Mouse (Mus musculus) cerebellum, adult 2 months (tissue): ENCODE measurements around the gene Ip6k3. TPM values are rescaled to one million over a fixed set of nuclear protein-coding genes. Genes with fewer than 3 reads are reported as not detected.

ENCODE experiments used
- DNase-seq, 2 experiments: peaks; one replicate each; pipeline ENCODE4 v3.0.0; 2021
- H3K27ac ChIP-seq: fragments of 200-500 bp; 2 replicates; pipeline ENCODE4 v1.5.1; 2012; ENCODE audit warnings: low read length, control low read depth, inconsistent platforms; ENCODE audit not compliant: insufficient read depth
- H3K27me3 ChIP-seq: fragments of 200-500 bp; 2 replicates; pipeline ENCODE4 v1.6.1; 2012; ENCODE audit warnings: inconsistent platforms, mild to moderate bottlenecking, low read length, moderate library complexity; ENCODE audit not compliant: control insufficient read depth, insufficient read depth
- H3K4me1 ChIP-seq: fragments of 200-500 bp; 2 replicates; pipeline ENCODE4 v1.6.1; 2011; ENCODE audit warnings: low read length; ENCODE audit not compliant: control insufficient read depth, insufficient read depth
- H3K4me3 ChIP-seq: fragments of 200-500 bp; replicated peaks from 2 replicates; pipeline ENCODE3; 2011; ENCODE audit warnings: mild to moderate bottlenecking, low read depth, low read length, control low read depth; ENCODE audit not compliant: insufficient read depth
- CTCF ChIP-seq: fragments of 200-500 bp; IDR thresholded peaks from 2 replicates; pipeline ENCODE4 v1.5.1; 2011; ENCODE audit warnings: low read depth, mild to moderate bottlenecking, control low read depth, low read length, moderate library complexity, borderline replicate concordance; ENCODE audit not compliant: insufficient read depth
- POLR2A ChIP-seq: fragments of 200-500 bp; IDR thresholded peaks from 2 replicates; pipeline ENCODE4 v1.6.1; 2011; ENCODE audit warnings: low read length, control low read depth, borderline replicate concordance; ENCODE audit not compliant: insufficient read depth
- WGBS: fragments of 180-500 bp; shearing (Covaris S2); methylation state at CpG from one replicate; pipeline ENCODE4 v1.1.7; 2018; 5-methylcytosine and 5-hydroxymethylcytosine counted together
- polyA plus RNA-seq: library from polyadenylated mRNA; depleted of rRNA; stranded (reverse); fragments of >200 nt; gene quantifications from 2 replicates; pipeline ENCODE4 v1.2.3, GENCODE M21; 2012

The Ip6k3 gene
- polyA plus RNA-seq, 1 experiment: 1.4 TPM

DNA sequence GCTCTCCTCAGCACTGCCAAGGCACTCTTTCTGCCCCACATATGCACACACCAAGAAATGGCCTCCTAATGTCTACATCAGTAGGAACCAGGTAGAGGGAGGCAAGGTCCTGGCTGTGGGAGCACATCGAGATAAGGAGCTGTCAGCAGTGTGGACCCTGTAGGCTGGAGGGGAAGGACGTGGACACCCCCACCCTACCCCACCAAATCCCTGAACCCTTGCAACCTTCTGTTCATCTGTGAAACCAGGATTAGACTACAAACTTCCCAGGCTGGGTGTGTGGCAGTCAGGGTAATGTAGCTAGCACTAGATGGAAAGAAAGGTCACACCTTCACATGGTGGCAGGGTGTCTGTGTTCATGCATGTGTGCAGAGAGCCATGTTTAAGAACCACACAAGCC lies 44.5 kb downstream of the Ip6k3 start:
- no peak overlapping the region for H3K4me3 ChIP-seq
- DNase-seq: no peak
- no peak for TF ChIP-seq POLR2A
- TF ChIP-seq CTCF: no peak
- no peaks in the 10 kb centered on the region for H3K27me3 ChIP-seq
- peaks cover 66% of the 10 kb centered on the region for H3K4me1 ChIP-seq
- WGBS: 94% methylated on average over 2 of the region's 2 CpGs
- no peak overlapping the region for H3K27ac ChIP-seq

DNA sequence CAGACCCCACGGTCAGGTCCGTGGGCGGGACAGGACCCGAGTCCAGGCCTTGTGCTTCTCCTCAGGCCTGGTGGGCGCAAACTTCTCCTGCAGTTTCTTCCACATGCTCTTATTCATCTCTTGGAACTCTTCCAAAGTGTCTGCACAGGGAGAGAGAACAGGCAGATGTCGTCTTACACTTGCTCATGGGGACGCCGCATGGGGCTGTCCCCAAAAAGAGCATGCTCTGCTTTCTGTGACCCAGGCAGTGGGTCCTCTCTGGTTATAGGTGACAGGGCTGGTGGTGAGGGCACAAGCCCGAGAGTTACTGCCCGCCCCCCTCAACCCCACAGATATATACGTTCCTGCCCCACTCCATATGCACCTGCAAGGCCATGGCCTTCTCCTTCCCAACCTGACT lies 44.9 kb downstream of the Ip6k3 start:
- TF ChIP-seq CTCF (no peak), POLR2A (no peak)
- Histone ChIP-seq H3K27me3 (no peaks in the 10 kb centered on the region), H3K27ac (no peak overlapping the region), H3K4me3 (no peak overlapping the region), H3K4me1 (peaks cover 65% of the 10 kb centered on the region)
- DNase-seq: no peak
- WGBS: 56% methylated on average over 11 of the region's 11 CpGs

DNA sequence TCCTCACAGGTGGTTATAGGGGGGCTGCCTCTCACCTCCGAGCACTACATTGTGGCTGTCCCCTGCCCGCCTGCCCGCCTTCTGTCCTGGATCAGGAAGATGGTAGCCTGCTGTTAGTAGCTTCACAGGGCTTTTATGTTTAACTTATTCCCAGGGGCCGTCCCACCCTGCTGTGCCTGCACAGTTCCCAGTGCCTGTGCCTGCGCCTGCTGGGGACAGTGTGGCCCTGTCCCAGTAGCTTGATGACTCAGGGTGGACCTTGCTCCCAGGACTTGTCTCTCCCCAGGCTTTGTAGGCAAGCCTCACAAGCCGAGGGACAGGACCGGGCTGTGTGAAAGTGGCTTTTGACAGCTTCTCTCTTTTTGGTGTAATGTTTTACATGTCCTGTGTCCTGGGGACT lies 45.8 kb downstream of the Ip6k3 start:
- Histone ChIP-seq H3K4me1 (peaks cover 63% of the 10 kb centered on the region), H3K4me3 (no peak overlapping the region), H3K27me3 (no peaks in the 10 kb centered on the region), H3K27ac (peak overlapping the region; percentile 87)
- no peak for TF ChIP-seq CTCF
- no peak for TF ChIP-seq POLR2A
- WGBS: 63% methylated on average over 7 of the region's 7 CpGs
- no peak for DNase-seq

DNA sequence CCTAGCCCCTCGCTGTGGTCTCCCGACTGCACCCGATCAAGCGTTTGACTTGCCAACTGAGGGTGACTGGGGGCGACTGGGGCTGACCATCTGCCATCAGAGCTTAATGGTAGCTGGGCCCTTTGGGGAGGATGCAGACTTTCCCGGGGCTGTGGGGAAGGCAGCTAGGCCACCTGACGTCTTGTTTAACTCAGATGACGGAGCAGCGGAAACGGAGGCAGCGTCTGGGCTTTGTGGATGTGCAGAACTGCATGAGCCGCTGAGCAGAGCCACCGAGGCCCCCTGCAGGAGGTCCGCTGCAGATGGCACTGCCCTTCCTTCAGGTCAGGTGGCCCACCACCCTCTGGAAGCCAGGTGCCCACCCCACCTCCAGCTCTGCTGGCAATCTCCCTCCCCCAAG lies 46.3 kb downstream of the Ip6k3 start:
- no peak for TF ChIP-seq POLR2A
- no peak for TF ChIP-seq CTCF
- no peak for DNase-seq
- peak overlapping the region; percentile 87 for H3K27ac ChIP-seq
- 11% methylated on average over 14 of the region's 14 CpGs for WGBS
- peak overlapping the region; percentile 6 for H3K4me3 ChIP-seq
- no peaks in the 10 kb centered on the region for H3K27me3 ChIP-seq
- peaks cover 63% of the 10 kb centered on the region for H3K4me1 ChIP-seq

DNA sequence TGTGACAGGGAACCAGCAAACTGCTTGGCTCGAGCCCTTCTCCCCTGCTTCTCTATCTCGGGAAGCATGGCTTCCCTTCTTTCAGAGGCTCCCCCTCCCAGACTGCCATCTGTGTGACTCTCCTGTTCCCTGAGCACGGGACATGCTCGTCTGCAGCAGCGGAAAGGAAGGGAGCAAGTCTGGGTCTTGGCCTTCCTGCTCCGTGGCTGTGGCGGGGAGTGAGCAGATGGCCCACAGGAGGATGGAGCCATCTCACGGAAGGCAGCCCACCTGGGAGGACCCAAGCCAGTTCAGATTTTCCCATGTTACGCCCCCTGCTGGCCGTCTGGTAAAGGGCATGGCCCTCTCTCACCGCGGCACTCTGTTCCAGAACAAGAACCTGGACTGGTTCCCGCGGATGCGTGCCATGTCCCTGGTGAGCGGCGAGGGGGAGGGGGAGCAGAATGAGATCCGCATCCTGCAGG lies 47.0 kb downstream of the Ip6k3 start:
- WGBS: 3% methylated on average over 18 of the region's 18 CpGs
- DNase-seq: peak; percentile 95 to 98
- TF ChIP-seq POLR2A (peak; percentile 22; the same call in 1 of the 2 replicates), CTCF (peak; percentile 84)
- Histone ChIP-seq H3K4me1 (peaks cover 61% of the 10 kb centered on the region), H3K27me3 (no peaks in the 10 kb centered on the region), H3K4me3 (peak overlapping the region; percentile 6), H3K27ac (peak overlapping the region; percentile 87)

DNA sequence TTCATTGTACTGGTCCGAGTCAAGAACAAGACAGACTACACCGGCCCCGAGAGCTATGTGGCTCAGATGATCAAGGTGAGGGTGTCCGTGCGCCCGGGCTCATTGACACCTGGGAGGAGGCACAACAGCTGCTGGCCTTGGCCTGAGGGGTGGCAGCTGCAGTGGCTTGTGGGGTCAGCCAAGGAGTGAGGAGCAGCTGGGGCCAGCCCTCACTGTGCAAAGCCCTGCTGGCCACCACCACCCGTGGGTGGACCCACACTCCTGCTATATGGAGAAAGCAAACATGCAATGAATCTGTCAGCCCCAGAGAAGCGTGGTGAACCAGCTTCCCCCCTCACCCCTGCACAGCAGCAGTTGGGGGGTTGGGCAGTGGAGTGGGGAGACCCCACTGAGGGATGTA lies 47.6 kb downstream of the Ip6k3 start:
- TF ChIP-seq CTCF: no peak
- peaks cover 55% of the 10 kb centered on the region for H3K4me1 ChIP-seq
- H3K4me3 ChIP-seq: no peak overlapping the region
- 65% methylated on average over 8 of the region's 8 CpGs for WGBS
- peak overlapping the region; percentile 53 for H3K27ac ChIP-seq
- no peaks in the 10 kb centered on the region for H3K27me3 ChIP-seq
- DNase-seq: no peak

DNA sequence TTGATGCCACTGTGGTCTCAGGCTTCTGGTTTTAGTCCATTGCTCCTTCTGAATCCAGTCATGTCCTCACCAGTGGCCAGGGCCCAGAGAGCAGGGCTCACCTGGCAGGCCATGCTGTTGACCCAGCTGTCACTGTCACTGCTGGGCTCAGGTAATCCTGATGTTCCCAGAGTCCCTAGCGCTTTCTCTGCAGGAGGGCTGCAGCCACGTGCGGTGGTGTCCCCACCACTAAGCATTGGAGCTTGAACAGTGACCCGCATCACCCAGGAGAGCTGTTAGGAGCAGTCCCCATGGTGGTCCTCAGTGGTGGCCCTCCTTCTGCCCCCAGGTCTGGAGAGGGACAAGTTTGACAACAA lies 48.1 kb downstream of the Ip6k3 start:
- Histone ChIP-seq H3K4me3 (no peak overlapping the region), H3K27me3 (no peaks in the 10 kb centered on the region), H3K4me1 (peaks cover 54% of the 10 kb centered on the region), H3K27ac (peak overlapping the region; percentile 53; the same call in 1 of the 2 replicates)
- WGBS: 74% methylated on average over 4 of the region's 4 CpGs
- DNase-seq: no peak
- TF ChIP-seq CTCF (no peak), POLR2A (no peak)

DNA sequence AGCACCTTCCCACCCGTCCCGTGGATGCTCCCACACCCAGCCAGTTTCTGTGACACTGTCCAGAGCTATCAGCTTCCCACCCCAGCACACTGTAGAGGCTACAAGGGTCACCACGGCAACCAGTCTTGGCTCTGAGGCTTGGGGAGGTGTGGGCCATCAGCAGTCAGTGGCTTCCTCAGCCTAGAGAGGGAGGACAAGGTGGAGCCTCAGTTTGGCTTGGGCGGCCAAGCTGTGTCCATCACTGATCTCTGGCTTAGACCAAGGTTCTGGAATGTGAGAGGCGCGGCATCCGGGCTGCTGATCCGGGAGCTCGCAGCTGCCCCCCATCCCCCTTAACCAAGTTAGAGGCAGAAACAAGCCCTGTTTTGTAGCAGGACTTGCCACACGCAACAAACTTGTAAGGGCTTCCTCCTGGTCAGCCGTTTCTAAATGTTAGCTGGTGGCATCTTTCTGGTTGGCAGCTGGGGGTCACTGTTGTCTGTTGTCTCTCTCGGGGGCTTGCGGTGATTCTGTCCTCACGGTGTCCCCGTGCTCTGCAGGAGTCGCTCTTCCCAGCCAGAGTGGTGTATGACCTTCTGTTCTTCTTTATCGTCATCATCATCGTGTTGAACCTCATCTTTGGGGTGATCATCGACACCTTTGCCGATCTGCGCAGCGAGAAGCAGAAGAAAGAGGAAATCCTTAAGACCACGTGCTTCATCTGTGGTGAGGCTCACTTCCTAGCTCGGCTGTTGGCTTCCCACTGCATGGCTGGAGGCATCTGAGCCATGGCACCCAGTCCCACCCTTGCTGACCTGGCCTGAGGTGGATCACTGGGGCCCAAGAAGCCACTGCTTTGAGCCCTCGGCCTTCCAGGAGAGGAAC lies 48.7 kb downstream of the Ip6k3 start:
- H3K27me3 ChIP-seq: no peaks in the 10 kb centered on the region
- H3K4me3 ChIP-seq: no peak overlapping the region
- TF ChIP-seq CTCF: no peak
- TF ChIP-seq POLR2A: no peak
- H3K27ac ChIP-seq: no peak overlapping the region
- no peak for DNase-seq
- peaks cover 51% of the 10 kb centered on the region for H3K4me1 ChIP-seq
- 77% methylated on average over 25 of the region's 25 CpGs for WGBS
